Mouse (Mus musculus) spleen, embryonic (tissue): ENCODE measurements around the gene Iqcf5.
"Not testable (repeated sequence)": the region's sequence is repeated elsewhere in the genome, so short reads cannot be mapped to it uniquely, and the experiment has no call there.

Experiments
- CTCF ChIA-PET: fragments of 350-600 bp; sonication (Branson Sonifier 250); formaldehyde crosslinking; loops from one replicate; lab custom pipeline; 2022; lab: Charles Lee

The Iqcf5 gene

GRCm38 (mm10) chr9:106480541-106480940, 33.8 kb upstream of the Iqcf5 start:
- CTCF ChIA-PET: interaction anchor here (0.7 kb wide), 1 partner anchor 43 kb away, joined by 5 read pairs; the partner anchor contains the start of gene Acy1

- CTCF ChIA-PET: interaction anchor here (0.7 kb wide), 1 partner anchor 43 kb away, joined by 5 read pairs; the partner anchor contains the start of gene Acy1
Measured at GRCm38 (mm10) chr9:106481075-106481474, 33.3 kb upstream of the Iqcf5 start.

- CTCF ChIA-PET: no interaction called here
Measured at GRCm38 (mm10) chr9:106481676-106482075, 32.7 kb upstream of the Iqcf5 start.

- CTCF ChIA-PET: no interaction called here
Measured at GRCm38 (mm10) chr9:106482578-106483115, 31.7 kb upstream of the Iqcf5 start.

- CTCF ChIA-PET: no interaction called here
Measured at GRCm38 (mm10) chr9:106483136-106483535, 31.2 kb upstream of the Iqcf5 start.

GRCm38 (mm10) chr9:106483606-106484005, 30.8 kb upstream of the Iqcf5 start:
- CTCF ChIA-PET: no interaction called here

GRCm38 (mm10) chr9:106485076-106485475, 29.3 kb upstream of the Iqcf5 start:
- CTCF ChIA-PET: no interaction called here

GRCm38 (mm10) chr9:106487602-106488001, 26.8 kb upstream of the Iqcf5 start:
- CTCF ChIA-PET: not testable (repeated sequence)

GRCm38 (mm10) chr9:106499667-106500066, 14.7 kb upstream of the Iqcf5 start, which contains the start of gene Iqcf1:
Gene Iqcf1 (plus strand): TSS chr9:106499967.
- CTCF ChIA-PET: no interaction called here

GRCm38 (mm10) chr9:106501846-106502245, 12.5 kb upstream of the Iqcf5 start:
- CTCF ChIA-PET: no interaction called here

GRCm38 (mm10) chr9:106504246-106504645, 10.1 kb upstream of the Iqcf5 start:
- CTCF ChIA-PET: no interaction called here

GRCm38 (mm10) chr9:106509356-106509755, 5.0 kb upstream of the Iqcf5 start:
- CTCF ChIA-PET: no interaction called here

GRCm38 (mm10) chr9:106512729-106513450, 1.5 kb upstream of the Iqcf5 start:
- CTCF ChIA-PET: no interaction called here

GRCm38 (mm10) chr9:106513566-106513965, 807 bp upstream of the Iqcf5 start:
- CTCF ChIA-PET: no interaction called here

- CTCF ChIA-PET: no interaction called here
Measured at GRCm38 (mm10) chr9:106519433-106519832, 5.1 kb downstream of the Iqcf5 start.

GRCm38 (mm10) chr9:106519909-106520308, 5.5 kb downstream of the Iqcf5 start:
- CTCF ChIA-PET: no interaction called here

GRCm38 (mm10) chr9:106531833-106532232, 17.5 kb downstream of the Iqcf5 start:
- CTCF ChIA-PET: no interaction called here

GRCm38 (mm10) chr9:106534296-106534695, 19.9 kb downstream of the Iqcf5 start:
- CTCF ChIA-PET: no interaction called here

GRCm38 (mm10) chr9:106534975-106535374, 20.6 kb downstream of the Iqcf5 start:
- CTCF ChIA-PET: no interaction called here

GRCm38 (mm10) chr9:106561531-106561930, 47.2 kb downstream of the Iqcf5 start, which contains the start of gene Iqcf3:
Gene Iqcf3 (minus strand): TSS chr9:106561631.
- CTCF ChIA-PET: interaction anchor here (0.5 kb wide), 1 partner anchor 9 kb away, joined by 6 read pairs; no protein-coding TSS in a partner anchor

- CTCF ChIA-PET: no interaction called here
Measured at GRCm38 (mm10) chr9:106562291-106562690, 47.9 kb downstream of the Iqcf5 start.

GRCm38 (mm10) chr9:106564025-106564424, 49.7 kb downstream of the Iqcf5 start:
- CTCF ChIA-PET: no interaction called here
